Mouse (Mus musculus) urinary bladder, postnatal 10 days (tissue): ENCODE data around the gene Pik3c2b.

Source experiments
- DNase-seq: peaks from one replicate; pipeline ENCODE4 v3.0.0; 2022; ENCODE audit warnings: low spot score

The Pik3c2b gene

GRCm38 (mm10) chr1:133134881-133135280, 89.4 kb downstream of the Pik3c2b start:
- DNase-seq, result no peak

DNA sequence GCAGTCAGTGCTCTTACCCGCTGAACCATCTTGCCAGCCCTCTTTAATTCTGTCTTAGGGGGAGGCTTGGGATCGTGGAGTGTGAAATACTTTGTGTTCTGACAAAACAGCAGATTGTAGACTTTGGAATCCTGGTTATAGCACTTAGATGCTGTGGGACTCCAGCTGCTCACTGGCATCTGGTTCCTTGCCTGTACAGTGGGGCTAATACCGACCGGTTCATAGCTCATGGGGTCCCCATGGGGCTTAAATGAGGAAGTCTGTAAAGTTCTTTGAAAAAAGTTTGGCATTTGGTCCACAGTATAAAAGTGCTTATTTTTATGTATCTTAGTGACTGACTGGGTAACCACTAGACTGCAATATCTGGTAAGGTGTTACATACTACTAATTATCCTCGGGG, 90.3 kb downstream of the Pik3c2b start:
- no peak for DNase-seq

DNA sequence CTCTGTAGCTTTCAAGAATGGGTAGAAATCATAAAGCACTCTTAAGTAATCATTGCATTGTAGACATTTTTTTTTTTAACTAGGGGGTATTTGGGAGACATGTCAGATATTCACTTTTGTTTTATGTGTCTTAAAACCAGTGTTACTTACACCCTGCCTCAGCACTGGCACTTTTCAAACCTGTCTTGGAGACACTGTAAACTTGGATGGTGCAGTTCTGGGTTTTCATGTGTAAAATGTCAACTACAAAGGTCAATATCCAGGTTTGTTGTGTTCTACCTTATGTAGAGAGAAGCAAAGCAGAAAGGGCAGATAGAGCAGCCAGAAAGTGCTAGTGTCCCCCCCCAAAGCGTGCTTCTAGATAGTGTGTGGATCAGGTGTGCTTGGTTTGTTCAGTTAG, 92.9 kb downstream of the Pik3c2b start:
- no peak for DNase-seq

DNA sequence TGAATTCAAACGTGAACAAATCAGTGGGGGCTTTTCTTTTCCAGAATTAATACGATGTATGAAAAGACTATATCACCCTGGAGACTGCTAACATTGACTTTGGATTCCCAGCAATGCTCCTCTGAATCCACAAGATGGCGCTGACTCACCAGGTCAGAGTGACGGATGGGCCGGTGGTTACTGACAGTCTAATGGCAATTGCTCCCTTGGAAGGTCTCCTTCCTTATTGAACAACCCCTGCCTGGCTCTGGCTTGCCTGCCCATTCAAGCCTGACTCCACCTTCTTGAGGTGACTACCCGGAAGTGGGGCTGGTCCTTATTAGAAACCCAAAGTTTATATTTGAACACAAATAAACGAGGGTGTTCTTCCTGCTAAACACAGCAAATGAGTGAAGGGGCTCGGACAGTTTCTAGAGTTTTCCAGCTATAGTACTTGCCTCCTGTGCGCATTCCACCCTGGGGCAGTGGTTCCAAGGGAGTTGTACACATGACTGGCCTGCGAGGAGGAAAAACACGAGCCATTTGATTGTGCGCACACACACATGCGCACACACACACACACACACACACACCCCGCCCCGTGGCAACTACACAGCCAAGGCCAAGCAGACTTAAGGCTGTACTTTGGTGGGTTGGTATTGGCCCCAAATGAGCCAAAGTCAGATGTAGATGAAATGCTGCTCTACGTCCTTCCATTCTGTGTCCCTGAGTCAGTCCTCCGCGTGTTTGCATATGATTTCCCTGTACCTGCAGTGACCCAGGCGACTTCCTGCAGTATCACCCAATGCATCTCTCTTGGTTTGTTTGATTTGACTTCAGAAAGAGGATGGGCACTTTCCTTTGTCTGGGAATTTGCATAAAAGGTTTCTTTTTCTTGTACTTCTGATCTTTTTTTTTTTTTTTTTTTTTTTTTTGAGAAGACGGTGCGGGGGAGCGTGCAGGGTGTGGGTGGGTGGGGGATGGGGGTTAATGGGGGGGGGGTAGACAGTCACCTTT, 100.8 kb downstream of the Pik3c2b start:
- DNase-seq, result no peak

DNA sequence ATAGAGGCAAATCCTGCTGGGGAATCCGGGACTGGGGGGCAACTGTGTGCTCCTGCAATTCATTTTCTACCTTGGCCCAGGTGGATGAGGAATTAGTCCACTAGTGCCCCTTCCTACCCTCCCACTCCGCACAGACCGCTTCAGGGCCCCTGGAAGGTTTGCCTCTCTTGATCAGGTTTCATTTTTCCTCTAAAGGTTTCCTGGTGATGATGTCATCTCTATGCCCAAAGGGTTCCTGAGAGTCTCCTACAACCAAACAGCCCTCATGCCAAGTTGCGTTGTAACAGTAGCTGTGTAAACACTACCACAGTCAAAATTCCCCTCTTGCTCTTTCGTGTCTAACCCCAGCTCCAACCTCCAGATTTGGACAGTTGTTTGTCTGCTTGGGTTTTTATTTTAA, 101.9 kb downstream of the Pik3c2b start:
- no peak for DNase-seq

- DNase-seq, result no peak
Observed at GRCm38 (mm10) chr1:133148122-133148521, 102.7 kb downstream of the Pik3c2b start.

GRCm38 (mm10) chr1:133150556-133150955, 105.1 kb downstream of the Pik3c2b start:
- DNase-seq, result no peak

DNA sequence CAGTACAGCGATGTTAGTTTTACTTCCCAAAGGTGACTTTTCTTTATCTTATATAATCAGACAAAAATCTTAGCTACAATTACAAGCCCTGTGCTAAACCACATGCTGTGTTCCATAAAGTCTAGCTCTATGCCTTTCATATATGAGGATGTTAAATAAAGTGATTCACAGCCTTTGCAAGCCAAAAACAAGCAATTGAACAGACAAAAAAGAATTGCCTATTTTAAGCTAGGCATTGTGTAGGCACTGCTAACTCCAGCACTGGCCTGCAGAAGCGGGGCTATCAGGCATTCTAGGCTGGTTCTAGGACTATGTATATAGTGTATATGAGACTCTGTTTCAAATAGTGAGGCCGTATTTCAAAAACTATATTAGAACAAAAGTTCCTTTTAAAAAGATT, 106.7 kb downstream of the Pik3c2b start:
- DNase-seq, result no peak

- no peak for DNase-seq
Observed at GRCm38 (mm10) chr1:133155270-133155669, 109.8 kb downstream of the Pik3c2b start.
